Mouse (Mus musculus): ENCODE data around the gene Inpp5d.
"Not testable (repeated sequence)": the region's sequence is repeated elsewhere in the genome, so short reads cannot be mapped to it uniquely, and the experiment has no call there.

The Inpp5d gene

GRCm38 (mm10) chr1:87658485-87658884, 38.4 kb downstream of the Inpp5d start:
- no peak for DNase-seq (ENCODE audit: low spot score)

GRCm38 (mm10) chr1:87658937-87659617, 39.0 kb downstream of the Inpp5d start:
- peak; percentile 15 for DNase-seq (ENCODE audit: low spot score)

DNA sequence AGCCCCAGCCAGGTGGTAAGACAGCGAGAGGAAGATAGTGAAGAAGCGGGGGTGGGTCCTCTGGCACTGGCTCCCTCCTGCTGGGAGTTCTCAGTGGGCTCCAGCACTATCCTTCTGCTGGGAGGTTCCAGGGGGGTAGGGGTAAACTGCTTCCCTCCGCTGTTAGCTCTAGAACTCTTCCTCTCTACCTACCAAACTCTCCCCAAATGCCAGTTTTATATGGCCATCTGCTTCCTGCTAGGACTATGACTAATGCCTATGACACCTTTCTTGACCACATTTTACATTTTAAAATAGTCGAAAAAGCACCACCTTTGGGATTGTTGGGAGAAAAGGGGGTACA, 39.5 kb downstream of the Inpp5d start:
- DNase-seq (ENCODE audit: low spot score): no peak

DNA sequence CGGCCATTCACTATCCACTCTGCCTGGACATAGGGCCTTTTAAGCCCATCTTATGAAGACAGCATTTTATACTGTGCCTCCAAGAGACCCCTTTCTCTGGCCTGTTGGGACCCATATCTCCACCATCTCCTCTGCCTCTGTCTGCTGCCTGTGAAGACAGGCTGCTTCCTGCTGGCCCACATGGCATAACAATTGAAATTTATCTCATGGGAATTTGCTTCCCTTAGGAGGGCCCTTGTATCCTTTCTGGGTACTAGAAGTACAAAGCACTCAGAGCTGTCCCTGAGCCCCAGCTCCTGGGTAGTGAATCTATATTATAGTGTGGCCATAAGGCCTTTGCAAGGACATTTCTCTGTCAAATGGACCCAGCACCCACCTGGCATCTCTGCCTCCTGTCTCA, 40.6 kb downstream of the Inpp5d start:
- no peak for DNase-seq (ENCODE audit: low spot score)

DNA sequence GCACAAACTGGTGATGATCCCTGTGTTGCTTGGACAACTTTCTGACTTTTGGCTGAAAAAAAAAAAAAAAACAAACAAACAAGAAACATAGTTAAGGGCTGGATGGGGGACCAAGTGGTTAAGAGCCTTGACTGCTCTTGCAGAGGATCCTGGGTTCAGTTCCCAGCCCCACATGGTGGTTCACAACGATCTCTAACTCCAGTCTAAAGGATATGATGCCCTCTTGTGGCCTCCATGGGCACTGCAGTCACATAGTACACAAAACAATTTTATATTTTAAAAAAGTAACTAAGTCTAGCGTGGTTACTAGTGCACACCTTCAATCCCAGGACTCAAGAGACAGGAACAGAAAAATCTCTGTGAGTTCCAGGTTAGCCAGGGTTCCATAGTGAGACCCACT, 43.9 kb downstream of the Inpp5d start:
- DNase-seq (ENCODE audit: low spot score): no peak

- DNase-seq (ENCODE audit: low spot score): no peak
Measured at GRCm38 (mm10) chr1:87667006-87667405, 46.9 kb downstream of the Inpp5d start.

DNA sequence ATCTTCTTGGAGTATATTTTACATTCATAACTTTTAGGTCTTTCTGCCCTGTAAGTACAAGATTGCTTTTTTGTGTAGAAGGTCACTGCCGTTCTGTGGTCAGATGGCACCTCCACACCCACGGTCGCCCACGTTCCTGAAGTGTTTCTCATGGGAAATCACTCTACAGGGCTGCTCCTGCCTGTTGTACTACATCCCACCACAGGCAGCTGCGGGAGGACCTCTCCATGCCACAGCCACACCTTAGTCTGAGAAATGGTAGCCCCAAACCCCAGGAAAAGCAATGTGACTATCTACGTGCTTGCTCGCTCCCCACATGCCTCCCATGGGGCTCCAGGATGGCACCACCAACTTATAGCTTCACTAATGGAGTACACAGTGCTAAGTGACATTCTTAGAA, 48.2 kb downstream of the Inpp5d start:
- DNase-seq (ENCODE audit: low spot score): no peak

- no peak for DNase-seq (ENCODE audit: low spot score)
Measured at GRCm38 (mm10) chr1:87671483-87671882, 51.4 kb downstream of the Inpp5d start.

GRCm38 (mm10) chr1:87673822-87674604, 53.9 kb downstream of the Inpp5d start:
- DNase-seq (ENCODE audit: low spot score): no peak

- DNase-seq (ENCODE audit: low spot score): no peak
Measured at GRCm38 (mm10) chr1:87676006-87676405, 55.9 kb downstream of the Inpp5d start.

DNA sequence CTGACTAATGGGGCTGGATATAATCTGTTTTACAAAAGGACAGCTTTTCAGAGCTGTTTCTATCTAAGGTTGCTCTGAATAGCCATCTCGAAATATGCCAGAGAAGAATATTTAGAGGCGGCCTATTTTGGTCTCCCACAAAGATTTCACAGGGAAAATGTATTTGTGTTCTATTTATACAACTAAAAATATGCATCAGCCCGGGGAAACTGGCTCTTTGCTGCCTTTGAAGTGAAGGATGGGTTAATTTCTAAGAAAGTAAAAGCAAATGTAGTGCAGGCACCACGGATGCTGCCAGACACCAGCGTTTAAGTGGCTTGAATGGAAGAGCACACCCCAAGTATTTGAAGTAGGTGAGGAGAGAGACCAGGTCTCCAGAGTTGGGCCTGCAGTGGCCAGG, 59.0 kb downstream of the Inpp5d start:
- no peak for DNase-seq (ENCODE audit: low spot score)

DNA sequence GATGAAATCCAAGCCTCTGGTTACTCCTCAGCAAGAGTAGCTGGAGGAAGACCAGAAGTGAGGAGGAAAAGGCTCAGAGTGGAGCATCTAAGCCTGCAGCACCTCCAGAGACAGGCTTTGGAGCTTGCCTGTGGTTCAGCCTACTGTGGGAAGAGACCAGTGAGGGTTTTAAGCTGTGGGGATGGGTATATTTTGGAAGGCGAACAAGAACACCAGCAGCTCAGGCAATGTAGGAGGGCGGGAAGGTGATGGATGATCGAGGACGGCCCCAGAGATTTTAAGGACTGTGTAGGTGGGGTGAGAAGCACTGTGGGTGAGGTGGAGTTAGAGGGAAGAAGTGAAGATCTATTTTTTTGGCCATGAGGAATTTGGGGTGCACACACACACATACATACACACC, 60.8 kb downstream of the Inpp5d start:
- DNase-seq (ENCODE audit: low spot score): no peak

DNA sequence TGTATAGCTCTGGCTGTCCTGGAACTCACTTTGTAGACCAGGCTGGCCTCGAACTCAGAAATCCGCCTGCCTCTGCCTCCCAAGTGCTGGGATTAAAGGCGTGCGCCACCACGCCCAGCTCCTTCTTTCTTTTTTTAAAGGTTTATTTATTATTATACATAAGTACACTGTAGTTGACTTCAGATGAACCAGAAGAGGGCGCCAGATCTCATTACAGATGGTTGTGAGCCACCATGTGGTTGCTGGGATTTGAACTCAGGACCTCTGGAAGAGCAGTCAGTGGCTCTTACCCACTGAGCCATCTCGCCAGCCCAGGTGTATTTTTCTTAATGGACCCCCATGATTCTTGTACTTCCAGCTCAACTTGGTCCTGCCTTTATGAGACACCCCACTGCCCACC, 62.4 kb downstream of the Inpp5d start:
- not testable (repeated sequence) for DNase-seq (ENCODE audit: low spot score)

- no peak for DNase-seq (ENCODE audit: low spot score)
Measured at GRCm38 (mm10) chr1:87684071-87684470, 64.0 kb downstream of the Inpp5d start.

DNA sequence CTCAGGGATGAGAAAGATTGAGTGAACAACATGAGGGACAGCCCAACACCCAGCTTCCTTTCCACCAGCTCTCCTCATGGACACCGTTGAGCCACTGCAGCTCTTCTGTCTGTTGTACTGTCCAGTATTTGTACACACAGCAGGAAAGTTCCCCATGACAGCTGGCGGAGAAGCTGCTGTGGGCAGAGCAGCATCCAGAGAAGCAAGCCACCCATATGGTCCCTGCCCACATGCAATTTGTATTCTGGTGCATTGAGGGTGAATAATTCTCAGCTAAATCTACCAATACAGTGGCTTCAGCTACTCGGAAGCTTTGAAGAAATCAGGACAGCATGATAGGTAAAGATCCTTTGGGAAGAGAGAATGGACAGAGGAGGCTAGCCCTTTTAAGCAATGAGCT, 64.7 kb downstream of the Inpp5d start:
- DNase-seq (ENCODE audit: low spot score): no peak

GRCm38 (mm10) chr1:87686351-87686750, 66.2 kb downstream of the Inpp5d start:
- no peak for DNase-seq (ENCODE audit: low spot score)

- no peak for DNase-seq (ENCODE audit: low spot score)
Measured at GRCm38 (mm10) chr1:87687009-87687408, 66.9 kb downstream of the Inpp5d start.

GRCm38 (mm10) chr1:87689661-87690341, 69.7 kb downstream of the Inpp5d start:
- no peak for DNase-seq (ENCODE audit: low spot score)

DNA sequence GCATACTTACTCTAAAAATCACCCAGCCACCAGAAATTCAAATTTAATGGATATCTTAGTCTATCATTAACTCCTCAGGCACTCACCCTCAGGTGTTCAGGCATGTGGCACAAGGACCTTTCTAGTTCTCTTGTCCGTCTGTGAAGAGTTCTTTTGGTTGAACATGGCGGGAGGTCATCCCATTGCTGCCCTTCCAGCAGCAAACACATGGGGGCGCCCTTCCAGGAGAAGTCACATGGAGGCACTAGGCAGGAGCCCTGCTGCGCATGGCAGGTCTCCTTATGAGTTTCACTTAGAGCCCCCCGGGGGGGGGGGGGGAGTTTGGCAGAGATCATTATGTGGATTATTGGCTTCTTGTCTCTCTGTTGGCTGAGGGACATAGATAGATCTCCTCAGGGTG, 76.2 kb downstream of the Inpp5d start:
- no peak for DNase-seq (ENCODE audit: low spot score)

GRCm38 (mm10) chr1:87698010-87698409, 77.9 kb downstream of the Inpp5d start:
- DNase-seq (ENCODE audit: low spot score): no peak

GRCm38 (mm10) chr1:87699890-87700448, 79.9 kb downstream of the Inpp5d start:
- no peak for DNase-seq (ENCODE audit: low spot score)

- no peak for DNase-seq (ENCODE audit: low spot score)
Measured at GRCm38 (mm10) chr1:87704230-87704629, 84.1 kb downstream of the Inpp5d start.

DNA sequence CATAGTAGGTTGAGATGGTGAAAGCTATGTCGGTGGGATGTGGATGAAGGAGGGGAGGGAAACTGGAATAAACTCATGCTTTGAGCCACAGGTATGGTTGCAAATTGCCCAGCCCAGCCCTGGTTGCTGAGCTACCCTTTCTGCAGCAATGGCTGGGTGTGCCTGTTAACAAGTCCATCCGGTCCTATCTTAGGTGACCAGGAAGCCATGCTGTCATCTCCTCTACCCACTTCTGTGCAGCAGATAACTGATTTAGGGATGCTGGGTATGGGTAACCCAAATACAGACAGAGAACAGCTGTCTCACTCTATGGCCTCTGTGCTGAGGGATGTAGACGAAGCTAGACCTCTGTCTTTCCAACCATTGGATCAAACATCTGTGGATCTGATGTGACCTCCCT, 86.2 kb downstream of the Inpp5d start:
- no peak for DNase-seq (ENCODE audit: low spot score)

Data from ovary, postnatal 36 days (tissue).